Mouse (Mus musculus) MEL (cell line): ENCODE results near the gene Klk1b3. TPM values are rescaled to one million over a fixed set of nuclear protein-coding genes. Genes with fewer than 3 reads are reported as not detected.
"Not testable (repeated sequence)": the region's sequence is repeated elsewhere in the genome, so short reads cannot be mapped to it uniquely, and the experiment has no call there.

Experiments
- DNase-seq: peaks from one replicate; pipeline ENCODE4 v3.0.0; 2011; ENCODE audit warnings: low read depth, low spot score
- H3K27ac ChIP-seq: 2 replicates; pipeline ENCODE4 v1.5.1; 2012; ENCODE audit warnings: low read depth, mild to moderate bottlenecking, control low read depth, low read length, moderate library complexity; ENCODE audit not compliant: control insufficient read depth
- H3K27me3 ChIP-seq, 2 experiments: fragments of 150-350 bp in 1 of 2; sonication (generic) in 1 of 2; 2 replicates each; pipeline ENCODE4 v1.6.1; 2012; ENCODE audit warnings: low read length in 2 of 2, mild to moderate bottlenecking in 2 of 2, improper control_type of control experiment in 1 of 2, moderate library complexity in 1 of 2; ENCODE audit not compliant: insufficient read depth in 2 of 2, control insufficient read depth in 1 of 2
- H3K36me3 ChIP-seq, 2 experiments: 2 replicates each; pipeline ENCODE4 v1.6.1; 2012 to 2014; ENCODE audit warnings: low read length in 2 of 2, improper control_type of control experiment in 1 of 2, inconsistent platforms in 1 of 2, mild to moderate bottlenecking in 1 of 2; ENCODE audit not compliant: insufficient read depth in 2 of 2, control insufficient read depth in 1 of 2
- H3K4me1 ChIP-seq, 2 experiments: fragments of 150-350 bp in 1 of 2; sonication (generic) in 1 of 2; 2 replicates each; pipeline ENCODE4 v1.6.1; 2012; ENCODE audit warnings: low read length in 2 of 2, improper control_type of control experiment in 1 of 2, mild to moderate bottlenecking in 1 of 2; ENCODE audit not compliant: insufficient read depth in 2 of 2, control insufficient read depth in 1 of 2
- H3K4me3 ChIP-seq, 2 experiments: fragments of 150-350 bp in 1 of 2; sonication (generic) in 1 of 2; 2 replicates each; pipeline ENCODE4 v1.5.1; 2012; ENCODE audit warnings: low read depth in 2 of 2, low read length in 2 of 2, mild to moderate bottlenecking in 2 of 2, moderate library complexity in 2 of 2, control low read depth in 1 of 2, improper control_type of control experiment in 1 of 2; ENCODE audit not compliant: control insufficient read depth in 1 of 2, insufficient read depth in 1 of 2
- H3K79me2 ChIP-seq: 2 replicates; pipeline ENCODE4 v1.6.1; 2012; ENCODE audit warnings: mild to moderate bottlenecking, low read length, moderate library complexity; ENCODE audit not compliant: control insufficient read depth, poor library complexity, insufficient read depth
- H3K9ac ChIP-seq: 2 replicates; pipeline ENCODE4 v1.6.1; 2012; ENCODE audit warnings: low read depth, mild to moderate bottlenecking, control low read depth, low read length, moderate library complexity; ENCODE audit not compliant: control insufficient read depth, poor library complexity, severe bottlenecking
- H3K9me3 ChIP-seq: fragments of 150-350 bp; sonication (generic); replicated peaks from 2 replicates; pipeline ENCODE4 v1.6.1; 2012; ENCODE audit warnings: mild to moderate bottlenecking, low read length, improper control_type of control experiment, moderate library complexity; ENCODE audit not compliant: insufficient read depth
- BHLHE40 ChIP-seq: IDR thresholded peaks from 2 replicates; pipeline ENCODE4 v1.6.1; 2012; ENCODE audit warnings: low read depth, mild to moderate bottlenecking, inconsistent platforms, low read length, improper control_type of control experiment, borderline replicate concordance
- CHD1 ChIP-seq: IDR thresholded peaks from 2 replicates; pipeline ENCODE4 v1.6.1; 2012; ENCODE audit warnings: low read depth, mild to moderate bottlenecking, inconsistent platforms, low read length, improper control_type of control experiment
- ELF1 ChIP-seq: IDR thresholded peaks from 2 replicates; pipeline ENCODE4 v1.6.1; 2014; ENCODE audit warnings: low read depth, mild to moderate bottlenecking, inconsistent platforms, low read length, improper control_type of control experiment, moderate library complexity
- JUND ChIP-seq: IDR thresholded peaks from 2 replicates; pipeline ENCODE4 v1.6.1; 2011; ENCODE audit warnings: low read depth, mild to moderate bottlenecking, improper control_type of control experiment, low read length
- MAZ ChIP-seq: IDR thresholded peaks from 2 replicates; pipeline ENCODE4 v1.6.1; 2012; ENCODE audit warnings: low read depth, mild to moderate bottlenecking, inconsistent platforms, low read length, improper control_type of control experiment
- MEF2A ChIP-seq: IDR thresholded peaks from 2 replicates; pipeline ENCODE4 v1.6.1; 2014; ENCODE audit warnings: low read depth, mild to moderate bottlenecking, inconsistent platforms, low read length, improper control_type of control experiment; ENCODE audit not compliant: poor library complexity, insufficient replicate concordance, severe bottlenecking; ENCODE audit errors: extremely low read depth
- MXI1 ChIP-seq: IDR thresholded peaks from 2 replicates; pipeline ENCODE4 v1.6.1; 2011; ENCODE audit warnings: mild to moderate bottlenecking, low read depth, low read length, improper control_type of control experiment
- MYB ChIP-seq: IDR thresholded peaks from 2 replicates; pipeline ENCODE4 v1.6.1; 2011; ENCODE audit warnings: mild to moderate bottlenecking, low read depth, low read length, improper control_type of control experiment
- NELFE ChIP-seq: IDR thresholded peaks from 2 replicates; pipeline ENCODE4 v1.6.1; 2011; ENCODE audit warnings: low read depth, low read length, improper control_type of control experiment
- TAL1 ChIP-seq: IDR thresholded peaks from 2 replicates; pipeline ENCODE4 v1.6.1; 2012; ENCODE audit warnings: mild to moderate bottlenecking, inconsistent platforms, low read length, moderate library complexity, mixed read lengths
- UBTF ChIP-seq: IDR thresholded peaks from 2 replicates; pipeline ENCODE4 v1.6.1; 2012; ENCODE audit warnings: low read depth, mild to moderate bottlenecking, inconsistent platforms, low read length, improper control_type of control experiment, moderate library complexity, borderline replicate concordance; ENCODE audit not compliant: insufficient read depth
- USF1 ChIP-seq: IDR thresholded peaks from 2 replicates; pipeline ENCODE4 v1.6.1; 2014; ENCODE audit warnings: low read depth, mild to moderate bottlenecking, inconsistent platforms, low read length, improper control_type of control experiment, moderate library complexity
- ZMIZ1 ChIP-seq: IDR thresholded peaks from 2 replicates; pipeline ENCODE4 v1.6.1; 2012; ENCODE audit warnings: low read depth, mild to moderate bottlenecking, inconsistent platforms, low read length, improper control_type of control experiment, moderate library complexity
- ZNF384 ChIP-seq: IDR thresholded peaks from 2 replicates; pipeline ENCODE4 v1.6.1; 2012; ENCODE audit warnings: low read depth, mild to moderate bottlenecking, inconsistent platforms, low read length, improper control_type of control experiment
- polyA plus RNA-seq, 2 experiments: library from polyadenylated mRNA; stranded (reverse) in 1 of 2; unstranded in 1 of 2; fragments of >175 nt in 1 of 2; fragments of >200 nt in 1 of 2; gene quantifications; 2 replicates each; pipeline versions ENCODE4 v1.2.1 to v1.2.4; 2012; ENCODE audit warnings: low replicate concordance in 2 of 2, low read depth in 1 of 2; ENCODE audit not compliant: insufficient read length in 2 of 2, insufficient read depth in 1 of 2, missing spikeins in 1 of 2
- total RNA-seq: library from RNA; depleted of rRNA; stranded (reverse); fragments of 300-350 nt; gene quantifications from 2 replicates; pipeline ENCODE4 v1.2.3, GENCODE M21; 2012

Gene Klk1b3
- total and polyA plus RNA-seq, 3 experiments: not detected

GRCm38 (mm10) chr7:44187936-44188335, 10.1 kb upstream of the Klk1b3 start, which contains the start of gene Klk1b24:
Gene Klk1b24 (plus strand): TSS chr7:44188236.
- H3K79me2 ChIP-seq, H3K4me1 ChIP-seq, H3K27ac ChIP-seq, DNase-seq, H3K27me3 ChIP-seq, H3K9ac ChIP-seq, H3K36me3 ChIP-seq, H3K9me3 ChIP-seq, H3K4me3 ChIP-seq: not testable (repeated sequence)

DNA sequence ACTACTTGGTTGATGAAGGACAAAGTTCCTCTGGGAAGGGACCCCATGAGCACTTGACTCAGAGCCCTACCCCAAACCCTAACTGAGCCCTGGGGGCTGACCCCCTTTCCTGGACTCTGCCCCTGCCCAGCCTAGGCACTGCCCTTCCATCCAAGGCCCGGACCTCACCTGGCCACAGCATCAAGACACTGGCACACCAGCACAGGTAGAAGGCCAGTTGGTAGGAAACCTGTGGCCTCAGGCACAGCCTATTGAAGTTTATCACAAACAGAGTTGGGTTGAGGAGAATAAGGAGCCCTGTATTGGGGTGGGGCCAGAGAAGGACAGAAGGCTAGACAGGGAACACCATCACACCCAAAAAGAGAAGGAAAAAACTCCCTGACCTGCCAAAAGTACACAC, 4.5 kb upstream of the Klk1b3 start:
- not testable (repeated sequence) for DNase-seq, H3K27ac ChIP-seq

DNA sequence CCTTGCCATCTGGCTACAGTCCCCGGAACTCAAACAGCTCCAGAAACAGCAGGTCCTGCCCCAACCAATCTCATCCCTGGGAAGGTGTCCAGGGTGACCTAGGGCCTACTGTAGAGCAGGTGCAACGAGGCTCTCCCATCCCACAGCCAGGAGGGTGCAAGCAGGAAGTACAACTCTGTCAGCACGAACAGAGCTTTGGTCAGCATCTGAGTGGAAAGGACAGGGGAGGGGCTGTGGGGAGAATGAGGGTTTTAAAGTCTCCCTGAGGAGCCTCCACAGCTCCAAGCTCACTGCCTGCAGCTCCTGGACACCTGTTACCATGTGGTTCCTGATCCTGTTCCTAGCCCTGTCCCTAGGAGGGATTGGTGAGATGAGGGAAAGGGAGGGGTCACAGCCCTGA, 9.1 kb downstream of the Klk1b3 start, which contains the start of gene Klk1b4:
Klk1b4 (plus strand) TSS at position 301 of the 400 bp plus-strand sequence.
- H3K9me3 ChIP-seq, DNase-seq, H3K4me3 ChIP-seq, H3K27me3 ChIP-seq, H3K79me2 ChIP-seq, H3K9ac ChIP-seq, H3K27ac ChIP-seq, H3K4me1 ChIP-seq, H3K36me3 ChIP-seq: not testable (repeated sequence)

More for the DNA sequence above, 4.5 kb upstream of the Klk1b3 start:
- not testable (repeated sequence) for H3K79me2 ChIP-seq, H3K9me3 ChIP-seq, H3K27me3 ChIP-seq, H3K9ac ChIP-seq, H3K4me1 ChIP-seq, H3K36me3 ChIP-seq, H3K4me3 ChIP-seq

GRCm38 (mm10) chr7:44208307-44208706, 10.3 kb downstream of the Klk1b3 start:
- Histone ChIP-seq H3K27ac (no peak overlapping the region), H3K4me3 (no peak overlapping the region), H3K9ac (no peak overlapping the region), H3K4me1 (no peaks in the 10 kb centered on the region), H3K9me3 (no peaks in the 10 kb centered on the region), H3K79me2 (no peaks in the 10 kb centered on the region), H3K27me3 (no peaks in the 10 kb centered on the region), H3K36me3 (no peaks in the 10 kb centered on the region)
- no peak for TF ChIP-seq MYB
- TF ChIP-seq ELF1: no peak
- no peak for TF ChIP-seq CHD1
- TF ChIP-seq USF1: no peak
- TF ChIP-seq JUND: no peak
- no peak for TF ChIP-seq ZNF384
- TF ChIP-seq TAL1: no peak
- no peak for TF ChIP-seq BHLHE40
- no peak for TF ChIP-seq UBTF
- no peak for TF ChIP-seq MAZ
- no peak for TF ChIP-seq ZMIZ1
- no peak for TF ChIP-seq NELFE
- no peak for TF ChIP-seq MXI1
- no peak for TF ChIP-seq MEF2A
- DNase-seq: no peak
